Mouse (Mus musculus) liver, embryonic 13.5 days (tissue): ENCODE measurements around the gene Igdcc4. TPM values are rescaled to one million over a fixed set of nuclear protein-coding genes. Genes with fewer than 3 reads are reported as not detected.

ENCODE experiments used
- ATAC-seq: fragments of 200-750 bp; cut with Nextera tagmentation; 2 replicates; pipeline ENCODE4 v1.8.0; 2017; ENCODE audit warnings: low read depth, mild to moderate bottlenecking, moderate number of reproducible peaks, moderate library complexity
- DNase-seq: peaks from one replicate; pipeline ENCODE4 v3.0.0; 2022
- H3K27ac ChIP-seq: fragments of 300-500 bp; sonication (generic); 2 replicates; pipeline ENCODE4 v1.5.1; 2015; ENCODE audit warnings: moderate library complexity, mild to moderate bottlenecking, inconsistent platforms
- H3K27me3 ChIP-seq: fragments of 300-500 bp; sonication (generic); 2 replicates; pipeline ENCODE4 v1.6.1; 2015; ENCODE audit warnings: mild to moderate bottlenecking, inconsistent platforms
- H3K36me3 ChIP-seq: fragments of 300-500 bp; sonication (generic); 2 replicates; pipeline ENCODE4 v1.6.1; 2015; ENCODE audit warnings: mild to moderate bottlenecking, inconsistent platforms
- H3K4me1 ChIP-seq: fragments of 300-500 bp; sonication (generic); replicated peaks from 2 replicates; pipeline ENCODE4 v1.6.1; 2015; ENCODE audit warnings: inconsistent platforms
- H3K4me2 ChIP-seq: fragments of 300-500 bp; sonication (generic); 2 replicates; pipeline ENCODE4 v1.6.1; 2015; ENCODE audit warnings: inconsistent platforms, mild to moderate bottlenecking, moderate library complexity
- H3K4me3 ChIP-seq: fragments of 300-500 bp; sonication (generic); replicated peaks from 2 replicates; pipeline ENCODE4 v1.5.1; 2015; ENCODE audit warnings: mild to moderate bottlenecking, inconsistent platforms
- H3K9ac ChIP-seq: fragments of 300-500 bp; sonication (generic); 2 replicates; pipeline ENCODE4 v1.6.1; 2015; ENCODE audit warnings: mild to moderate bottlenecking, inconsistent platforms
- H3K9me3 ChIP-seq: fragments of 300-500 bp; sonication (generic); replicated peaks from 2 replicates; pipeline ENCODE4 v1.6.1; 2016; ENCODE audit warnings: inconsistent platforms
- WGBS: fragments of 180-500 bp; shearing (Covaris S2); methylation state at CpG from one replicate; pipeline ENCODE4 v1.1.7; 2015; ENCODE audit not compliant: insufficient replicate concordance; 5-methylcytosine and 5-hydroxymethylcytosine counted together
- polyA plus RNA-seq: library from polyadenylated mRNA; unstranded; fragments of >200 nt; fragmentation: Nextera tagmentation; extraction: Ambion mirVana; gene quantifications from 2 replicates; pipeline ENCODE4 v1.2.1, GENCODE M21; 2015

Gene Igdcc4
- polyA plus RNA-seq, 1 experiment from 2014 or later = 3.8 TPM

GRCm38 (mm10) chr9:65113694-65114093, 12.4 kb downstream of the Igdcc4 start:
- Histone ChIP-seq H3K27ac (no peak overlapping the region), H3K9ac (no peak overlapping the region), H3K4me2 (no peak overlapping the region), H3K9me3 (no peaks in the 10 kb centered on the region), H3K27me3 (peaks cover 32% of the 10 kb centered on the region), H3K4me3 (no peak overlapping the region), H3K4me1 (peaks cover 16% of the 10 kb centered on the region), H3K36me3 (no peaks in the 10 kb centered on the region)
- DNase-seq (no peak), ATAC-seq (no peak)
- whole genome bisulfite sequencing = 76% methylated on average over 2 of the region's 2 CpGs

GRCm38 (mm10) chr9:65115891-65116290, 14.6 kb downstream of the Igdcc4 start:
- Histone ChIP-seq H3K27me3 (peaks cover 12% of the 10 kb centered on the region), H3K4me2 (no peak overlapping the region), H3K4me3 (no peak overlapping the region), H3K9ac (no peak overlapping the region), H3K36me3 (no peaks in the 10 kb centered on the region), H3K27ac (no peak overlapping the region), H3K4me1 (0 out of 2 replicates have a peak, but pooled peaks cover 4% of the 10 kb centered on the region), H3K9me3 (no peaks in the 10 kb centered on the region)
- WGBS = 45% methylated on average over 2 of the region's 2 CpGs
- no peak for ATAC-seq
- no peak for DNase-seq

- Histone ChIP-seq H3K4me3 (no peak overlapping the region), H3K27me3 (peaks cover 23% of the 10 kb centered on the region)
- 41% methylated on average over 2 of the region's 2 CpGs for WGBS
These were observed 16.2 kb downstream of the Igdcc4 start for GRCm38 (mm10) chr9:65117516-65117915.

GRCm38 (mm10) chr9:65120935-65121334, 19.6 kb downstream of the Igdcc4 start:
- Histone ChIP-seq H3K4me3 (no peak overlapping the region), H3K27ac (no peak overlapping the region), H3K9me3 (no peaks in the 10 kb centered on the region), H3K27me3 (peaks cover 45% of the 10 kb centered on the region), H3K9ac (no peak overlapping the region), H3K4me2 (no peak overlapping the region), H3K4me1 (peaks cover 4% of the 10 kb centered on the region), H3K36me3 (peaks cover 6% of the 10 kb centered on the region; the same call in 1 of the 2 replicates)
- 8% methylated on average over 3 of the region's 3 CpGs for WGBS
- peak; percentile 34 for DNase-seq
- ATAC-seq = no peak

More at GRCm38 (mm10) chr9:65117516-65117915, 16.2 kb downstream of the Igdcc4 start:
- no peak for ATAC-seq
- no peak for DNase-seq
- H3K9me3 ChIP-seq = no peaks in the 10 kb centered on the region
- no peak overlapping the region for H3K4me2 ChIP-seq
- H3K36me3 ChIP-seq = no peaks in the 10 kb centered on the region
- H3K9ac ChIP-seq = no peak overlapping the region
- 0 out of 2 replicates have a peak, but pooled peaks cover 4% of the 10 kb centered on the region for H3K4me1 ChIP-seq
- no peak overlapping the region for H3K27ac ChIP-seq

GRCm38 (mm10) chr9:65122545-65122944, 21.3 kb downstream of the Igdcc4 start:
- Histone ChIP-seq H3K4me1 (peaks cover 4% of the 10 kb centered on the region), H3K4me2 (no peak overlapping the region), H3K9me3 (no peaks in the 10 kb centered on the region), H3K27me3 (peaks cover 58% of the 10 kb centered on the region), H3K4me3 (no peak overlapping the region), H3K9ac (no peak overlapping the region), H3K36me3 (peaks cover 6% of the 10 kb centered on the region; the same call in 1 of the 2 replicates), H3K27ac (no peak overlapping the region)
- 18% methylated on average over 18 of the region's 18 CpGs for WGBS
- no peak for ATAC-seq
- DNase-seq = no peak

- Histone ChIP-seq H3K4me3 (peak overlapping the region; percentile 38), H3K27ac (no peak overlapping the region), H3K4me1 (peaks cover 11% of the 10 kb centered on the region), H3K27me3 (peaks cover 64% of the 10 kb centered on the region), H3K9me3 (no peaks in the 10 kb centered on the region), H3K9ac (no peak overlapping the region), H3K36me3 (peaks cover 6% of the 10 kb centered on the region; the same call in 1 of the 2 replicates), H3K4me2 (peak overlapping the region; percentile 59)
- 3% methylated on average over 48 of the region's 48 CpGs for WGBS
- DNase-seq = no peak
- ATAC-seq = no peak; the same call in 1 of the 2 replicates
These were observed 22.4 kb downstream of the Igdcc4 start for GRCm38 (mm10) chr9:65123552-65124168.

- Histone ChIP-seq H3K27me3 (peaks cover 48% of the 10 kb centered on the region), H3K4me2 (peak overlapping the region; percentile 55), H3K4me3 (peak overlapping the region; percentile 21)
These were observed 27.0 kb downstream of the Igdcc4 start for GRCm38 (mm10) chr9:65128123-65128815.

GRCm38 (mm10) chr9:65131717-65132116, 30.4 kb downstream of the Igdcc4 start:
- ATAC-seq = no peak
- peaks cover 9% of the 10 kb centered on the region for H3K4me1 ChIP-seq
- H3K4me3 ChIP-seq = no peak overlapping the region
- no peak overlapping the region for H3K9ac ChIP-seq
- peaks cover 43% of the 10 kb centered on the region for H3K27me3 ChIP-seq
- no peak for DNase-seq
- WGBS = 41% methylated on average over 5 of the region's 5 CpGs
- H3K27ac ChIP-seq = no peak overlapping the region
- no peak overlapping the region for H3K4me2 ChIP-seq
- no peaks in the 10 kb centered on the region for H3K9me3 ChIP-seq
- H3K36me3 ChIP-seq = no peaks in the 10 kb centered on the region

More at GRCm38 (mm10) chr9:65128123-65128815, 27.0 kb downstream of the Igdcc4 start:
- H3K9ac ChIP-seq = no peak overlapping the region
- peak; percentile 38 for DNase-seq
- ATAC-seq = peak; percentile 38
- H3K9me3 ChIP-seq = no peaks in the 10 kb centered on the region
- WGBS = 7% methylated on average over 25 of the region's 25 CpGs
- no peak overlapping the region for H3K27ac ChIP-seq
- peaks cover 13% of the 10 kb centered on the region for H3K4me1 ChIP-seq
- H3K36me3 ChIP-seq = peaks cover 6% of the 10 kb centered on the region; the same call in 1 of the 2 replicates

GRCm38 (mm10) chr9:65133739-65134138, 32.5 kb downstream of the Igdcc4 start:
- WGBS = 4% methylated on average over 10 of the region's 10 CpGs
- no peak overlapping the region for H3K4me3 ChIP-seq
- no peak for ATAC-seq
- H3K36me3 ChIP-seq = no peaks in the 10 kb centered on the region
- H3K4me2 ChIP-seq = no peak overlapping the region
- H3K27me3 ChIP-seq = peaks cover 45% of the 10 kb centered on the region
- H3K9ac ChIP-seq = no peak overlapping the region
- no peaks in the 10 kb centered on the region for H3K9me3 ChIP-seq
- H3K4me1 ChIP-seq = peaks cover under 1% of the 10 kb centered on the region
- DNase-seq = peak; percentile 52
- H3K27ac ChIP-seq = no peak overlapping the region

GRCm38 (mm10) chr9:65135126-65135525, 33.8 kb downstream of the Igdcc4 start:
- Histone ChIP-seq H3K36me3 (no peaks in the 10 kb centered on the region), H3K9me3 (no peaks in the 10 kb centered on the region), H3K4me1 (no peaks in the 10 kb centered on the region), H3K4me2 (no peak overlapping the region), H3K27me3 (peaks cover 58% of the 10 kb centered on the region), H3K27ac (no peak overlapping the region), H3K9ac (no peak overlapping the region), H3K4me3 (no peak overlapping the region)
- DNase-seq (no peak), ATAC-seq (no peak)
- WGBS = 66% methylated on average over 4 of the region's 4 CpGs

- Histone ChIP-seq H3K9ac (no peak overlapping the region), H3K4me1 (peaks cover 17% of the 10 kb centered on the region), H3K27ac (no peak overlapping the region), H3K4me2 (peak overlapping the region; percentile 76), H3K36me3 (no peaks in the 10 kb centered on the region), H3K27me3 (peaks cover 84% of the 10 kb centered on the region), H3K4me3 (peak overlapping the region; percentile 60), H3K9me3 (no peaks in the 10 kb centered on the region)
- WGBS = 6% methylated on average over 8 of the region's 8 CpGs
- ATAC-seq (no peak), DNase-seq (no peak)
These were observed 39.2 kb downstream of the Igdcc4 start for GRCm38 (mm10) chr9:65140491-65140890.
